Mouse (Mus musculus): ENCODE results near the gene Defb42. TPM values are rescaled to one million over a fixed set of nuclear protein-coding genes. Genes with fewer than 3 reads are reported as not detected.

The Defb42 gene
- polyA plus RNA-seq, 1 experiment, result 0.86 TPM

- TF ChIP-seq CTCF (IDR thresholded peaks at IDR 0.05; ENCODE audit: extremely low read depth, insufficient read depth, low read length) (no peak), POLR2A (IDR thresholded peaks at IDR 0.05; ENCODE audit: extremely low read depth, insufficient read depth, low read length) (no peak)
- Histone ChIP-seq H3K4me1 (ENCODE audit: control insufficient read depth, insufficient read depth, low read length) (no peaks in the 10 kb centered on the region), H3K27ac (ENCODE audit: insufficient read depth, low read length) (no peak overlapping the region), H3K4me3 (ENCODE audit: insufficient read depth, low read length) (no peak overlapping the region)
These were observed 7.9 kb downstream of the Defb42 start for GRCm38 (mm10) chr14:63054729-63055128.

GRCm38 (mm10) chr14:63060361-63060760 lies 13.6 kb downstream of the Defb42 start:
- TF ChIP-seq POLR2A (IDR thresholded peaks at IDR 0.05; ENCODE audit: extremely low read depth, insufficient read depth, low read length) (no peak), CTCF (IDR thresholded peaks at IDR 0.05; ENCODE audit: extremely low read depth, insufficient read depth, low read length) (no peak)
- no peak overlapping the region for H3K27ac ChIP-seq (ENCODE audit: insufficient read depth, low read length)
- no peaks in the 10 kb centered on the region for H3K4me1 ChIP-seq (ENCODE audit: control insufficient read depth, insufficient read depth, low read length)
- no peak overlapping the region for H3K4me3 ChIP-seq (ENCODE audit: insufficient read depth, low read length)

GRCm38 (mm10) chr14:63062184-63062583 lies 15.4 kb downstream of the Defb42 start:
- Histone ChIP-seq H3K27ac (ENCODE audit: insufficient read depth, low read length) (no peak overlapping the region), H3K4me3 (ENCODE audit: insufficient read depth, low read length) (no peak overlapping the region), H3K4me1 (ENCODE audit: control insufficient read depth, insufficient read depth, low read length) (no peaks in the 10 kb centered on the region)
- no peak for TF ChIP-seq CTCF (IDR thresholded peaks at IDR 0.05; ENCODE audit: extremely low read depth, insufficient read depth, low read length)
- TF ChIP-seq POLR2A (IDR thresholded peaks at IDR 0.05; ENCODE audit: extremely low read depth, insufficient read depth, low read length), result no peak

GRCm38 (mm10) chr14:63065391-63065790 lies 18.6 kb downstream of the Defb42 start:
- no peak overlapping the region for H3K27ac ChIP-seq (ENCODE audit: insufficient read depth, low read length)
- no peaks in the 10 kb centered on the region for H3K4me1 ChIP-seq (ENCODE audit: control insufficient read depth, insufficient read depth, low read length)
- TF ChIP-seq CTCF (IDR thresholded peaks at IDR 0.05; ENCODE audit: extremely low read depth, insufficient read depth, low read length), result no peak
- no peak overlapping the region for H3K4me3 ChIP-seq (ENCODE audit: insufficient read depth, low read length)

- no peaks in the 10 kb centered on the region for H3K4me1 ChIP-seq (ENCODE audit: control insufficient read depth, insufficient read depth, low read length)
- TF ChIP-seq POLR2A (IDR thresholded peaks at IDR 0.05; ENCODE audit: extremely low read depth, insufficient read depth, low read length) (no peak), CTCF (IDR thresholded peaks at IDR 0.05; ENCODE audit: extremely low read depth, insufficient read depth, low read length) (peak; percentile 90)
- no peak overlapping the region for H3K4me3 ChIP-seq (ENCODE audit: insufficient read depth, low read length)
These were observed 20.0 kb downstream of the Defb42 start for GRCm38 (mm10) chr14:63066630-63067310.

GRCm38 (mm10) chr14:63067708-63068107 lies 20.9 kb downstream of the Defb42 start:
- Histone ChIP-seq H3K4me3 (ENCODE audit: insufficient read depth, low read length) (no peak overlapping the region), H3K4me1 (ENCODE audit: control insufficient read depth, insufficient read depth, low read length) (no peaks in the 10 kb centered on the region), H3K27ac (ENCODE audit: insufficient read depth, low read length) (no peak overlapping the region)
- TF ChIP-seq CTCF (IDR thresholded peaks at IDR 0.05; ENCODE audit: extremely low read depth, insufficient read depth, low read length) (no peak), POLR2A (IDR thresholded peaks at IDR 0.05; ENCODE audit: extremely low read depth, insufficient read depth, low read length) (no peak)

More at GRCm38 (mm10) chr14:63066630-63067310, 20.0 kb downstream of the Defb42 start:
- H3K27ac ChIP-seq (ENCODE audit: insufficient read depth, low read length), result no peak overlapping the region

Other genes starting within 250 kb of the Defb42 start
- 10.7 and 11.0 TPM in 2 replicates for gene Wdfy2, start 209.3 kb upstream of the Defb42 start, polyA plus RNA-seq (2012; rRNA removed)
- not detected in 2 replicates for gene Defb48, start 62.5 kb upstream of the Defb42 start, polyA plus RNA-seq (2012; rRNA removed)
- gene Defb47, start 48.9 kb upstream of the Defb42 start, polyA plus RNA-seq (2012; rRNA removed), result not detected in 2 replicates
- not detected in 2 replicates for gene Defb43, start 35.2 kb upstream of the Defb42 start, polyA plus RNA-seq (2012; rRNA removed)
- 0.10 TPM in 1 of 2 replicates, not detected in the other for gene Defb30, start 3.0 kb downstream of the Defb42 start, polyA plus RNA-seq (2012; rRNA removed)